Comparison of ENCODE assay signal across 8 mouse cellular contexts in the genomic region with DNA sequence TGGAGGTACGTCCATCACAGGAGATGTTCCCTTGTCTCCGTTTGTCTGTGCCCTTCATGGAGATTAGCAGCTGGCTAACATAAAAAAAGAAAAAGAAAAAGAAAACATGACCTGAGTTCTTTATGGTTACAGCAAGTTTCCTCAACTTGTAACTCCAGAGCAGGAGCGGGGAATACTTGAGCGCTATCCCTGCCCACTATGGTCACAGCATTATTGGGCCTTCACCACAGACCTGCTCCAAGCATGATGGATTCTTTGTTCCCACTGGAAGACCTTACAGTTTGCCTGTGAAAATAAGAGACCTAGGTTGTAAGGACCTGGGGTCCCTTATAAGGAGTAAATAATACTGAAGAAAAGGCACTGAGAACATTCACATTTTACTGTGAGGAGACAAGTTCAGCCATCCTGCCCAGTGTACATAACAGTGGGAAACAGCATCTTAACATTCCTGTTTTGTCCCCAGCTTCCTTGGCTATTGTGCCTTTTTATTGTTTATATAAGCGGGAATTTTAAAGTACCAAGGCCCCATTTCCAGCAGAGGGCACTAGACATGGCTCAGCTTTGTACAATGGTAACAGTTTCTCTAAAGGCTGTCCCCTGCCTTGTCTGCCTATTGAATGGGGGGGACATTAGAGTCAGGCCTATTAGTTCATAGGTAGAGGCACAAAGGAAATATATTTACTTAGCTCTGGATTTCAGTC. TPM values are rescaled to one million over a fixed set of nuclear protein-coding genes. Genes with fewer than 3 reads are reported as not detected.
A peak's percentile ranks its signal among the peaks of the same experiment; 100 is the strongest.
DNase-seq lines count a peak whose midpoint lies in the region; ATAC-seq and TF ChIP-seq lines count a peak whose summit lies in the region.

No protein-coding gene starts in this region.

- TF ChIP-seq POLR2A in bone marrow, adult 2 months (IDR thresholded peaks at IDR 0.05; ENCODE audit: borderline replicate concordance, control insufficient read depth, low read depth, low read length): no peak
- TF ChIP-seq POLR2A in limb, embryonic 14.5 days (IDR thresholded peaks at IDR 0.05; ENCODE audit: borderline replicate concordance, extremely low read depth, insufficient read depth, insufficient read length): no peak

- H3K4me2 ChIP-seq in heart, embryonic 13.5 days: peak overlapping the region; percentile 98; the same call in 1 of the 2 replicates
- no peak overlapping the region for H3K4me2 ChIP-seq in limb, embryonic 14.5 days (replicated peaks; ENCODE audit: low read depth, low read length, severe bottlenecking)
- H3K4me2 ChIP-seq in neural tube, embryonic 12.5 days (replicated peaks): peak overlapping the region; percentile 74; the same call in 1 of the 2 replicates

- no peaks in the 10 kb centered on the region for H3K9me3 ChIP-seq in heart, embryonic 13.5 days
- no peaks in the 10 kb centered on the region for H3K9me3 ChIP-seq in limb, embryonic 14.5 days (ENCODE audit: control insufficient read depth, low read length)
- no peaks in the 10 kb centered on the region for H3K9me3 ChIP-seq in neural tube, embryonic 12.5 days

- TF ChIP-seq CTCF in bone marrow, adult 2 months (IDR thresholded peaks at IDR 0.05; ENCODE audit: control insufficient read depth, insufficient read depth, low read length): 0 out of 2 replicates have a peak, but pooled peaks have one; percentile 17

- no peaks in the 10 kb centered on the region for H3K27me3 ChIP-seq in heart, embryonic 13.5 days (replicated peaks)
- H3K27me3 ChIP-seq in limb, embryonic 14.5 days (ENCODE audit: control insufficient read depth, insufficient read depth, low read length): no peaks in the 10 kb centered on the region
- H3K27me3 ChIP-seq in neural tube, embryonic 12.5 days (replicated peaks): no peaks in the 10 kb centered on the region

- H3K4me1 ChIP-seq in bone marrow, adult 2 months (ENCODE audit: control insufficient read depth, insufficient read depth, low read length): no peaks in the 10 kb centered on the region; the same call in 1 of the 2 replicates
- peaks cover 37% of the 10 kb centered on the region for H3K4me1 ChIP-seq in heart, embryonic 13.5 days
- peaks cover 11% of the 10 kb centered on the region for H3K4me1 ChIP-seq in limb, embryonic 14.5 days (ENCODE audit: control insufficient read depth, insufficient read depth, low read length)
- H3K4me1 ChIP-seq in neural tube, embryonic 12.5 days: peaks cover 29% of the 10 kb centered on the region

- H3K4me3 ChIP-seq in bone marrow, adult 2 months (replicated peaks; ENCODE audit: control insufficient read depth, low read depth, low read length): no peak overlapping the region
- H3K4me3 ChIP-seq in heart, embryonic 13.5 days: no peak overlapping the region
- no peak overlapping the region for H3K4me3 ChIP-seq in limb, embryonic 14.5 days (replicated peaks; ENCODE audit: low read length)
- H3K4me3 ChIP-seq in neural tube, embryonic 12.5 days: no peak overlapping the region

- no peak for ATAC-seq in heart, embryonic 13.5 days (ENCODE audit: extremely low read depth, insufficient number of reproducible peaks, low FRiP score, low TSS enrichment)
- ATAC-seq in limb, embryonic 14.5 days (ENCODE audit: low FRiP score, low read depth): no peak
- ATAC-seq in neural tube, embryonic 12.5 days (ENCODE audit: low FRiP score, low read depth): no peak

- peaks cover 54% of the 10 kb centered on the region for H3K36me3 ChIP-seq in heart, embryonic 13.5 days
- H3K36me3 ChIP-seq in limb, embryonic 14.5 days (ENCODE audit: control insufficient read depth, insufficient read depth, low read length): peaks cover 56% of the 10 kb centered on the region
- peaks cover 32% of the 10 kb centered on the region for H3K36me3 ChIP-seq in neural tube, embryonic 12.5 days

- H3K27ac ChIP-seq in bone marrow, adult 2 months (ENCODE audit: control insufficient read depth, insufficient read depth, low read depth, low read length, poor library complexity): peak overlapping the region; percentile 30; the same call in 1 of the 2 replicates
- peak overlapping the region; percentile 96 for H3K27ac ChIP-seq in heart, embryonic 13.5 days (replicated peaks)
- H3K27ac ChIP-seq in limb, embryonic 14.5 days (replicated peaks; ENCODE audit: low read depth, low read length): peak overlapping the region; percentile 26; the same call in 1 of the 2 replicates
- no peak overlapping the region; the same call in 1 of the 2 replicates for H3K27ac ChIP-seq in neural tube, embryonic 12.5 days

- 71% methylated on average over 5 of the region's 5 CpGs for WGBS in bone marrow, adult 2 months
- WGBS in heart, embryonic 13.5 days: 70% methylated on average over 5 of the region's 5 CpGs
- 74% methylated on average over 5 of the region's 5 CpGs for WGBS in limb, embryonic 14.5 days
- 74% methylated on average over 5 of the region's 5 CpGs for WGBS in neural tube, embryonic 12.5 days

- H3K9ac ChIP-seq in heart, embryonic 13.5 days: no peak overlapping the region
- no peak overlapping the region for H3K9ac ChIP-seq in limb, embryonic 14.5 days (ENCODE audit: low read depth, low read length, severe bottlenecking)
- H3K9ac ChIP-seq in neural tube, embryonic 12.5 days: no peak overlapping the region

- DNase-seq in layer of hippocampus, postnatal 14 days (ENCODE audit: low spot score in 2 of 2): peak; percentile 41 to 62
- no peak for DNase-seq in layer of hippocampus, adult 11-12 months (ENCODE audit: low spot score)
- DNase-seq in limb, embryonic 14.5 days (ENCODE audit: low spot score): peak; percentile 68
- no peak for DNase-seq in right cerebral cortex, postnatal 14 days
- no peak for DNase-seq in left cerebral cortex, adult 8-10 months (ENCODE audit: low spot score in 2 of 2)

RNA-seq across cellular contexts. Expression of a gene that starts 4.8 kb away (rescaled TPM):
- 10 to 100 TPM; 68.3 to 74.5 TPM for total RNA-seq in layer of hippocampus, postnatal 14 days (2021)
- 24.4 and 48.0 TPM in 2 replicates for polyA plus RNA-seq in bone marrow, adult 2 months (2011; ENCODE audit: insufficient read depth, insufficient read length, low replicate concordance, missing spikeins)
- polyA plus RNA-seq in heart, embryonic 13.5 days (2015; fragmentation: Nextera tagmentation; extraction: Ambion mirVana): 24.6 and 26.3 TPM in 2 replicates
- 39.9 and 41.6 TPM in 2 replicates for polyA plus RNA-seq in limb, embryonic 14.5 days (2012; rRNA removed)
- 30.8 and 34.2 TPM in 2 replicates for polyA plus RNA-seq in limb, embryonic 14.5 days (2014; fragmentation: Nextera tagmentation; extraction: Ambion mirVana)
- polyA plus RNA-seq in neural tube, embryonic 12.5 days (2016; fragmentation: Nextera tagmentation; extraction: Ambion mirVana): 60.2 and 61.6 TPM in 2 replicates
- 10 to 100 TPM; 61.5 to 70.4 (median 63.2) TPM for total RNA-seq in left cerebral cortex, adult 8-10 months (2022)

RNA-seq across cellular contexts. Expression of a gene that starts 4.8 kb away (rescaled TPM):
- 10 to 100 TPM; 41.2 to 42.7 TPM for total RNA-seq in layer of hippocampus, postnatal 14 days (2021)
- polyA plus RNA-seq in bone marrow, adult 2 months (2011; ENCODE audit: insufficient read depth, insufficient read length, low replicate concordance, missing spikeins): 43.2 and 65.2 TPM in 2 replicates
- 67.8 and 75.9 TPM in 2 replicates for polyA plus RNA-seq in heart, embryonic 13.5 days (2015; fragmentation: Nextera tagmentation; extraction: Ambion mirVana)
- 62.7 and 62.9 TPM in 2 replicates for polyA plus RNA-seq in limb, embryonic 14.5 days (2012; rRNA removed)
- polyA plus RNA-seq in limb, embryonic 14.5 days (2014; fragmentation: Nextera tagmentation; extraction: Ambion mirVana): 68.0 and 70.3 TPM in 2 replicates
- polyA plus RNA-seq in neural tube, embryonic 12.5 days (2016; fragmentation: Nextera tagmentation; extraction: Ambion mirVana): 55.3 and 56.1 TPM in 2 replicates
- 10 to 100 TPM; 42.6 to 48.7 (median 47.6) TPM for total RNA-seq in left cerebral cortex, adult 8-10 months (2022)

RNA-seq across cellular contexts. Expression of a gene that starts 11.1 kb away (rescaled TPM):
- total RNA-seq in layer of hippocampus, postnatal 14 days (2021): 10 to 100 TPM; 82.6 to 87.1 TPM
- 11.7 and 19.9 TPM in 2 replicates for polyA plus RNA-seq in bone marrow, adult 2 months (2011; ENCODE audit: insufficient read depth, insufficient read length, low replicate concordance, missing spikeins)
- 53.8 and 55.3 TPM in 2 replicates for polyA plus RNA-seq in heart, embryonic 13.5 days (2015; fragmentation: Nextera tagmentation; extraction: Ambion mirVana)
- 157 and 189 TPM in 2 replicates for polyA plus RNA-seq in limb, embryonic 14.5 days (2012; rRNA removed)
- 68.7 and 88.1 TPM in 2 replicates for polyA plus RNA-seq in limb, embryonic 14.5 days (2014; fragmentation: Nextera tagmentation; extraction: Ambion mirVana)
- 299 and 304 TPM in 2 replicates for polyA plus RNA-seq in neural tube, embryonic 12.5 days (2016; fragmentation: Nextera tagmentation; extraction: Ambion mirVana)
- total RNA-seq in left cerebral cortex, adult 8-10 months (2022): 10 to 100 TPM; 52.5 to 57.0 (median 53.1) TPM

RNA-seq across cellular contexts. Expression of a gene that starts 23.8 kb away (rescaled TPM):
- total RNA-seq in layer of hippocampus, postnatal 14 days (2021): 10 to 100 TPM; 61.8 to 71.4 TPM
- polyA plus RNA-seq in bone marrow, adult 2 months (2011; ENCODE audit: insufficient read depth, insufficient read length, low replicate concordance, missing spikeins): 28.5 and 52.0 TPM in 2 replicates
- 25.2 and 31.3 TPM in 2 replicates for polyA plus RNA-seq in heart, embryonic 13.5 days (2015; fragmentation: Nextera tagmentation; extraction: Ambion mirVana)
- polyA plus RNA-seq in limb, embryonic 14.5 days (2012; rRNA removed): 53.9 and 68.4 TPM in 2 replicates
- 20.6 and 20.7 TPM in 2 replicates for polyA plus RNA-seq in limb, embryonic 14.5 days (2014; fragmentation: Nextera tagmentation; extraction: Ambion mirVana)
- 26.8 and 30.3 TPM in 2 replicates for polyA plus RNA-seq in neural tube, embryonic 12.5 days (2016; fragmentation: Nextera tagmentation; extraction: Ambion mirVana)
- total RNA-seq in left cerebral cortex, adult 8-10 months (2022): 10 to 100 TPM; 40.3 to 63.3 (median 51.9) TPM

RNA-seq across cellular contexts. Expression of a gene that starts 41.4 kb away (rescaled TPM):
- 10 to 100 TPM; 30.3 to 33.6 TPM for total RNA-seq in layer of hippocampus, postnatal 14 days (2021)
- 119 and 234 TPM in 2 replicates for polyA plus RNA-seq in bone marrow, adult 2 months (2011; ENCODE audit: insufficient read depth, insufficient read length, low replicate concordance, missing spikeins)
- 22.8 and 27.7 TPM in 2 replicates for polyA plus RNA-seq in heart, embryonic 13.5 days (2015; fragmentation: Nextera tagmentation; extraction: Ambion mirVana)
- 78.6 and 90.5 TPM in 2 replicates for polyA plus RNA-seq in limb, embryonic 14.5 days (2012; rRNA removed)
- 40.0 and 43.4 TPM in 2 replicates for polyA plus RNA-seq in limb, embryonic 14.5 days (2014; fragmentation: Nextera tagmentation; extraction: Ambion mirVana)
- polyA plus RNA-seq in neural tube, embryonic 12.5 days (2016; fragmentation: Nextera tagmentation; extraction: Ambion mirVana): 43.3 and 45.9 TPM in 2 replicates
- 10 to 100 TPM; 28.1 to 30.6 (median 29.0) TPM for total RNA-seq in left cerebral cortex, adult 8-10 months (2022)

Comparison
In these comparisons a context has a peak if more than half of its experiments do, and no peak if none do; other contexts are left out.
1. DNase-seq: peak in layer of hippocampus, postnatal 14 days (2 of 2) and limb, embryonic 14.5 days (single experiment); none in layer of hippocampus, adult 11-12 months (single experiment), right cerebral cortex, postnatal 14 days (single experiment) and left cerebral cortex, adult 8-10 months (0 of 2).